Mouse (Mus musculus) stomach, postnatal 0 days (tissue): ENCODE results near the gene Boc. TPM values are rescaled to one million over a fixed set of nuclear protein-coding genes. Genes with fewer than 3 reads are reported as not detected.
A peak's percentile ranks its signal among the peaks of the same experiment; 100 is the strongest.

Source experiments
- ATAC-seq: fragments of 200-750 bp; cut with Nextera tagmentation; 2 replicates; pipeline ENCODE4 v1.8.0; 2017; ENCODE audit not compliant: low FRiP score, low TSS enrichment
- DNase-seq: peaks from one replicate; pipeline ENCODE4 v3.0.0-alpha.2; 2016; ENCODE audit warnings: low spot score
- H3K27ac ChIP-seq: fragments of 300-500 bp; sonication (generic); replicated peaks from 2 replicates; pipeline ENCODE4 v1.5.1; 2014; ENCODE audit warnings: mild to moderate bottlenecking, control low read depth
- H3K27me3 ChIP-seq: fragments of 300-500 bp; sonication (generic); 2 replicates; pipeline ENCODE4 v1.6.1; 2014; ENCODE audit warnings: low read length; ENCODE audit not compliant: control insufficient read depth, insufficient read depth
- H3K36me3 ChIP-seq: fragments of 300-500 bp; sonication (generic); 2 replicates; pipeline ENCODE4 v1.6.1; 2014; ENCODE audit warnings: low read length, mixed read lengths; ENCODE audit not compliant: control insufficient read depth, insufficient read depth
- H3K4me1 ChIP-seq: fragments of 300-500 bp; sonication (generic); replicated peaks from 2 replicates; pipeline ENCODE4 v1.6.1; 2014; ENCODE audit warnings: antibody characterized with exemption; ENCODE audit not compliant: control insufficient read depth, insufficient read depth
- H3K4me2 ChIP-seq: fragments of 300-500 bp; sonication (generic); replicated peaks from 2 replicates; pipeline ENCODE4 v1.6.1; 2014; ENCODE audit warnings: low read depth, mild to moderate bottlenecking, control low read depth, moderate library complexity
- H3K4me3 ChIP-seq: fragments of 300-500 bp; sonication (generic); 2 replicates; pipeline ENCODE4 v1.5.1; 2014; ENCODE audit warnings: low read depth, low read length, control low read depth
- H3K9ac ChIP-seq: fragments of 300-500 bp; sonication (generic); 2 replicates; pipeline ENCODE4 v1.6.1; 2014; ENCODE audit warnings: mild to moderate bottlenecking, low read length, control low read depth, mixed read lengths
- H3K9me3 ChIP-seq: fragments of 300-500 bp; sonication (generic); 2 replicates; pipeline ENCODE4 v1.6.1; 2016; ENCODE audit warnings: low read length; ENCODE audit not compliant: control insufficient read depth
- CTCF ChIP-seq: IDR thresholded peaks from 2 replicates; pipeline ENCODE4 v1.5.1; 2016; ENCODE audit warnings: antibody characterized with exemption, low read depth, mild to moderate bottlenecking, moderate library complexity
- EP300 ChIP-seq: optimal IDR thresholded peaks from 2 replicates; pipeline ENCODE3; 2016; ENCODE audit warnings: antibody characterized with exemption
- WGBS: fragments of 180-500 bp; shearing (Covaris S2); extraction: QIAGEN DNeasy Blood & Tissue Kit; methylation state at CpG from one replicate; pipeline ENCODE4 v1.1.7; 2014; 5-methylcytosine and 5-hydroxymethylcytosine counted together
- polyA plus RNA-seq: library from polyadenylated mRNA; unstranded; fragments of >200 nt; fragmentation: Nextera tagmentation; extraction: Ambion mirVana; gene quantifications from 2 replicates; pipeline ENCODE4 v1.2.1, GENCODE M21; 2015

The Boc gene
- polyA plus RNA-seq, 1 experiment from 2014 or later = 6.1 TPM

DNA sequence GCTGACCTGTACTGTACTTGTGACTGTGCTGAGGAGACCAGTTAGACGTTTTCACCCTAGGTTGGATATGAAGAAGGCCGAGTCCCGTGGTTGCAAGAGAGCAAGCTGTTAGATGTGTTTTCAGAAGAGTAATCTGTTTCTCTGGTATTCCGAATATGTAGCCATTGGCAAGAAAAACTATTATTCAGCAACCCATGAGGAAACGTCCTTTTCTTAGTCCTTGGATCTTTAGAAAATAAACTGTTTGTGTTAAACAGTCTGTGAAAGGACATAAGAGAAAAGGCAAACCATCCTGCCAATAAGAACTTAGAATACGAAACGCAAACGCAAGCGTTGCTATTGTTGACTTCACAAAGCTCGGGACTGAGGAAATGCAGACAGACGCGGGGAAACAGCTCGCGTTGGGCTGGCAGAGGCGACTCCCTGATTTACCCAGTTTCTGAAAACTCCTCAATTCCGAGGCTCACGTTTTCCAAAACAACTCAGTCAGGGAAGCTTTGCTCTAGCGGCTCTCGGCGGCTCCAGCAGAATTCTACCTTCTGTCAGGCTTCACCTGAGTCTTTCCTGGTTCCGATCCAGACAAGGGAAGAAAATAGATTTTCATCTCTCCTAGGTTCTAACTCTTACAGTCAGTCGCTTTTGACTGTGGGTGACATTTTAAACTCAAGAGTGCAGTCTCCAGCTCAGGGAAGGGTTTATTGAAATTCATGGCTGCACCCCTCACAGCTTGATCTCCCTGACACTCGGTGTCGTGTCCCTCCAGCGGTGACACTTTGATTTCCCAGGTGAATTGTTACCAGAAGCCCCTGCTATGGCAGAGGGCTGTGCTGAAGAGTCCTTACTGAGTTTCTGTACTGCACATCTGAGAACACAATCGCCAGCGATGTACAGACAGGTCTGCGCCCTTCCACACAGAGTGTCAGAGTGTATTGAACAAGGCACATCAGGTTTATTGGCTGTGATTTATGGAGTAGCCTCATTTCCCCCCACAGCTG lies 76.8 kb downstream of the Boc start:
- H3K4me1 ChIP-seq = no peaks in the 10 kb centered on the region
- no peaks in the 10 kb centered on the region for H3K27me3 ChIP-seq
- TF ChIP-seq CTCF = no peak
- TF ChIP-seq EP300 = no peak
- peak overlapping the region; percentile 8; the same call in 1 of the 2 replicates for H3K9ac ChIP-seq
- no peak overlapping the region for H3K4me3 ChIP-seq
- peak overlapping the region; percentile 2; the same call in 1 of the 2 replicates for H3K4me2 ChIP-seq
- peak overlapping the region; percentile 58 for H3K27ac ChIP-seq
- no peak for ATAC-seq
- 0 out of 2 replicates have a peak, but pooled peaks cover 3% of the 10 kb centered on the region for H3K36me3 ChIP-seq
- no peaks in the 10 kb centered on the region for H3K9me3 ChIP-seq
- DNase-seq = no peak
- WGBS = 33% methylated on average over 28 of the region's 28 CpGs

DNA sequence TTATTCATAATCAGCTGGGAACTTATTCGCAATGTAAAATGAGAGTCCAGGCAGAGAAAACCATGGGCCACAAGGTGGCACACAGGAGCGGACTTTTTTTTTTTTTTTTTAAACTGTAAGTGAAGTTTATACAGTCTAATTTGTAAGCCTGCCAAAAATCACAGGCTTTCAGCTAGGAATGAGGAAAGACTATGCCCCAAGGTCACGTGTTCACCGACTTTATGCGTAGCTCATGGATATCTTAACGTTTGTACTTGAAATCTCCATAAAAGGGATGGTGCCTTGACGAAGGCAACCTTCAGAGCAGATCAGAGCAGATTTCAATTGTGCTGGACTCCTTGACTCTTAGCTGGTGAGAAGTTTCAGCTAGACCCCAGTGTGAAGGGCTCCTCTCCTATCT lies 78.1 kb downstream of the Boc start:
- Histone ChIP-seq H3K27ac (peak overlapping the region; percentile 58), H3K9me3 (no peaks in the 10 kb centered on the region), H3K4me3 (no peak overlapping the region), H3K4me1 (no peaks in the 10 kb centered on the region), H3K9ac (no peak overlapping the region), H3K4me2 (no peak overlapping the region), H3K27me3 (no peaks in the 10 kb centered on the region), H3K36me3 (0 out of 2 replicates have a peak, but pooled peaks cover 3% of the 10 kb centered on the region)
- 24% methylated on average over 7 of the region's 7 CpGs for WGBS
- peak; percentile 49 for DNase-seq
- TF ChIP-seq CTCF (peak; percentile 69), EP300 (no peak)
- ATAC-seq = peak; percentile 79

DNA sequence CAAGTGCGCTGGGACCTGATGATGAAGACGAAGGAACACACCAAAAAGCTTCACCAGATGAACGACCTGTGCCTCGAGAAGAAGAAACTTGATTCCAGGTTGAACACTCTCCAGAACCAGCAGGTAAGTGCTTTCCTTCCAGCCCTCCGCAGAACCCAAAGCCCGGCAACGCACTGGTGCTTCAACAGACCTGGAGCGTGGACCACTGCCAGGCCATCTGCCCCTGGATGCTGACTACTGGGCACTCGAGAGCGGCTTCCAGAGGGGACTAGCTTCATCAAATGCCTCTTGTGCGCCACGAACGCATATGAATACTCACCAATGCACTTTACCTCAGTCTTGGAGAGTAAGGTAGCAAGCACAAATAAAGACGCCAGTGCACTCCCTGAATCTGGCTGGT lies 78.8 kb downstream of the Boc start:
- H3K27ac ChIP-seq = no peak overlapping the region
- no peak for TF ChIP-seq EP300
- no peak for TF ChIP-seq CTCF
- no peak for ATAC-seq
- H3K36me3 ChIP-seq = no peaks in the 10 kb centered on the region
- H3K4me3 ChIP-seq = no peak overlapping the region
- H3K9me3 ChIP-seq = no peaks in the 10 kb centered on the region
- no peaks in the 10 kb centered on the region for H3K27me3 ChIP-seq
- DNase-seq = no peak
- no peaks in the 10 kb centered on the region for H3K4me1 ChIP-seq
- WGBS = 93% methylated on average over 14 of the region's 14 CpGs
- no peak overlapping the region for H3K4me2 ChIP-seq
- no peak overlapping the region for H3K9ac ChIP-seq

DNA sequence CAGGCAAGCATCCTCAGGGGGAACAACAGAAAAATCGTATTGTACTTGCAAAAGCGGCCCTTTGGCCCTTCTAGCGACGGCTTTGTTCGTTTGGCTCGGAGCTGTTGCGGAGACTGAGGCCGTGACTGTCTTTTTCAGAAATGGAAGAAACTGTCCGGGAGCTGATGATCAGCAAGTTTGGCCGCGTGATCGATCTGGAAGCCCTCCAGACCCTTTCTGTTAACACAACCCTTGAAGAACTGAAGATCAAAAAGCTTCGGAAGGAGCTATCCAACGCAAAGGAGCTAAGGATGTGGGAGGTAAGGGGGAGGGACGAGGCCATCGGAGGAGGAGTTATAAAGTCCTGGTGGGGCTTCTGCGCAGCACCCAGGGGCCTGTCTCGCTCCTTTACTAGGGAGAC lies 79.9 kb downstream of the Boc start:
- no peak for ATAC-seq
- DNase-seq = no peak
- H3K4me1 ChIP-seq = no peaks in the 10 kb centered on the region
- H3K36me3 ChIP-seq = no peaks in the 10 kb centered on the region
- no peak overlapping the region for H3K27ac ChIP-seq
- no peaks in the 10 kb centered on the region for H3K27me3 ChIP-seq
- 39% methylated on average over 18 of the region's 18 CpGs for WGBS
- no peak overlapping the region for H3K4me3 ChIP-seq
- no peak overlapping the region for H3K9ac ChIP-seq
- no peak overlapping the region; the same call in 1 of the 2 replicates for H3K4me2 ChIP-seq
- no peaks in the 10 kb centered on the region for H3K9me3 ChIP-seq
- TF ChIP-seq CTCF (no peak), EP300 (no peak)

DNA sequence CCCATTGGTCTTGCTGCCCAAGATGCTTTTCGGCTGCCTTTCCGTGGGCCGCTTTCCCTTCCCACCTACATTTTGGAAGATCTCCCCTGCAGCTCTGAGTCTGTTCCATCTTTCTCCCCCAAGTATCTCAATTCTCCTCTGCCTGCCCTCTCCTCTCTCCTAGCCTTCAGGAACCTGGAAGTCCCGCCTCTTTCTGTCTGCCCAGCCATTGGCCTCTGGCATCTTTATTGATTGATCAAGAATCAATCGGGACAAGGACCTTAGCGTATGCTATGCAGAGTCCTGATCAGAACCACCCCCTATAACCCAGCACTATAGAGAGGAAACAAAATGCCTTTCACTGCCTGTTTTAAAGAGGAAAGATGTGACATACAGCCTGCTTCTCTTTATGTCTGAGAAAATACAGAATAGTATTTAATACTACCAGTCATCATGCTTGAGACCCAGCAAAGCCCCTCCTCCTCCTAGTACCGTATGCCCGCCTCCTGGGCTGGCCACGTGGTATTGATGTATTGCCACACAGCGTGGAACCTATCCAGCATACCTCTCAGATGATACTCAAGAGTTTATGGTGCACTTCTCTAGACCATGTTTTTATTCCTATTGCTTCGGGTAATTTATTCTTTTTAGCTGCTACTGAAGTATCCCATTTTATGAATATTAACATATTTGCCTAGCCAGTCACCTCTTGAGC lies 82.9 kb downstream of the Boc start:
- Histone ChIP-seq H3K4me2 (no peak overlapping the region), H3K4me1 (no peaks in the 10 kb centered on the region), H3K27me3 (no peaks in the 10 kb centered on the region), H3K9ac (no peak overlapping the region), H3K9me3 (no peaks in the 10 kb centered on the region), H3K27ac (no peak overlapping the region), H3K4me3 (no peak overlapping the region), H3K36me3 (no peaks in the 10 kb centered on the region)
- ATAC-seq = no peak
- WGBS = 76% methylated on average over 11 of the region's 11 CpGs
- TF ChIP-seq EP300 = no peak
- TF ChIP-seq CTCF = no peak
- no peak for DNase-seq
